Mouse (Mus musculus) kidney, adult 18-20 months (tissue): ENCODE measurements around the gene Cryl1.

Source experiments
- DNase-seq: peaks from one replicate; pipeline ENCODE4 v3.0.0; 2021

The Cryl1 gene

DNA sequence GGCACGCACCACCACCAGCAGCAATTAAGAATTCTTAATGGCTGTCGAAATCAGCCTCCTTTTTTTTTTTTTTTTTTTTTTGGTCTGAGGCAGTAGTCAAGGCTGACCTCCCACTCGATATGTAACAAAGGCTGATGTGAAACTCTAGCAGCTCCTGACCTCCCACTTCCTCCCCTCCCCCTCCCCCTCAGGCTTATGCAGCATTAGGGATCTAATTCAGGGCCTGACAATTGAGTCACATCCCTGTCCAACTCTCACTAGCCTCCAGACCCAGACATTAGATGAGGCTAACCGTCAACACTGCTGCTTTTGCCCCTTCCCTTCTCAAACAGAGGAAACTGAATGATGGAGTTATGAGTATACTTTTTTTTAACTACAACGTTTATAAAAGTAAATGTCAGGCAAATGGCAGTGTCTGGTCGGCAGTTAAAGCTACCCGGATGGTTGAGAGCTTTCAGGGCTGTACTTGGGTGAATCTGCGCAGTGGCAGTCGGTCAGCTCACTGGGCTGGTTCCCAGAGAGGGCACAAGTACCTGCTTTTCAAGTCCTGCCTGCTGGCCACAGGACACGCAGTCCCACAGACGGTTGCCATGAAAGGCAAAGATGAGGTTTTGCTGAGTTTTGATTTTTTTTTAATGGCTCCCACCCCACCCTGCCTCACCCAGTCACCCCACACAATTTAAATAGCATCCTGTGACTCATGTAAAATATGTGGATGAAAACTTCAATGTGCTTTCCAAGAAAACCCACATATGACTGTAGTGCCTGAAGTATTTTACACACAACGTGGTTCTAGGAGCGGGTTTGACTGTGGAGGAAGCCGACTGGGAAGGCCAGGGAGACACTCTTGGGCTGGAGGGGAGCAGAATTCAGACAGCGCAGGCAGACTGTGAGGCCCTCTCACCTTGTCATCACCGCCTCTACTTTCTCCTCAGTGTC lies 81.4 kb downstream of the Cryl1 start:
- no peak for DNase-seq

DNA sequence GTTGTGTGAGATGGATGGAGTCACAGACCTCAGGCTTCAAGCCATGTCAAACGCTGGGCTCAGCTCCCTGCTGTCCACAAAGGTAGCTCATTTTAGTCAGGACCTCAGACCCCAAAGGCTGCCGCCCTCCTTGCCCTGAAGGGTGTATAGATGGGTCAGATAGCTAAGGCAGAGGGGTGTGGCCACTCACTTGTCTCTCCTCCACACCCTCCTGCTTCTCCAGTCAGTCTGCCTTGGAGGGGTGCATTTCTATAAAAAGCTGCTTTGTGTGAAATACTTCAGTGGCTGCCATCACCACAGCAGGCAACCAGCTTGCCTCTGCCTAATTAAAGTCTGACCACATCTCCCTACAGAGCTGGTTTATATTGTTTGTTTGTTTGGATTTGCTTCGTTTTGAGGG lies 82.4 kb downstream of the Cryl1 start:
- DNase-seq, result no peak

DNA sequence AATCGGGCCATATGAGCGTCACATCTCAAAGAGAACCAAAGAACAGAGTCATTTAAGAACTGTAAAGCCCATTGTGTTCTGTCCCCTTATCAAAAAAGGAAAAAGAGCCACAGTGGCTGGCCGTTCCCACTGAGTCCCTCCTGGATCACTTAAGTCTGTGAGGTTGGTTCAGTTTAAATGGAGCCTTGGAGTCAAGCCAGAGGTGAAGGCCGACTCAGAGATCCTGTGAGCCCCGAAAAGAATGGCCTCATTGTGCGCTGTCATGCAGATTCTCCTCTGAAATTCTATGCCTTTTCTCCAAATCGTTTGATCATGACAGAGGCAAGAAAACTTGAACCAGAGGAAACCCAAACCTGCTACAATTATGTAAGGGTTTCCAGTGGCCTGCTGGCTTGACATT lies 82.8 kb downstream of the Cryl1 start:
- no peak for DNase-seq

DNA sequence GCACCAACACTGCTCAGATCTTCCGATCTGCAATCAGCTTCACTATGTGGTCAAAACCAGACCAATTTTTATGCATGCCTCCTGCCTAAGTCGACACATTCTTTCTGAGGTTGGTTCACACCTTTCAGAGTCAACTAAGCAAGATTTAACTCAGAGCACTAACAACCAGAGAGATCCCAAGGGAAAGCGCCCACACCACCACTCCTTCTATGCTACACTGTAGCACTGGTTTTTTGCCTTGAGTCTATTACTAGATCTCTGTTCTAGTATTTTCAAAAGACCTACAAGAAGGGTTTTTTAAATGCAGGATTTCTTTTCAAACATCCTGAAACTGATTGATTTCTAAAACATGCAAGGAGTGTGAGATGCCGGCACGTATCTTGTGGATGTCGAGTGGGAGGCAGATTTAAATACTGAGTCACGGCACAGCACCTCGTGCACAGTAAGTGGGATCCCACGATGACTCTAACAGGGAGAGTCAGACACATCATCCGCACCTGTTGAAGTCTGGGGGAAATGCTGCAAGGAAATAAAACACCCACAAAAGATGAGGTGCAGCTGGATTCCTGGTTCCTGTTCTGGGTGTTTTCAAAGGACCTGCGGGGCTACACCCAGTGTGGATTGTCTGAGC lies 96.6 kb downstream of the Cryl1 start:
- DNase-seq, result no peak

DNA sequence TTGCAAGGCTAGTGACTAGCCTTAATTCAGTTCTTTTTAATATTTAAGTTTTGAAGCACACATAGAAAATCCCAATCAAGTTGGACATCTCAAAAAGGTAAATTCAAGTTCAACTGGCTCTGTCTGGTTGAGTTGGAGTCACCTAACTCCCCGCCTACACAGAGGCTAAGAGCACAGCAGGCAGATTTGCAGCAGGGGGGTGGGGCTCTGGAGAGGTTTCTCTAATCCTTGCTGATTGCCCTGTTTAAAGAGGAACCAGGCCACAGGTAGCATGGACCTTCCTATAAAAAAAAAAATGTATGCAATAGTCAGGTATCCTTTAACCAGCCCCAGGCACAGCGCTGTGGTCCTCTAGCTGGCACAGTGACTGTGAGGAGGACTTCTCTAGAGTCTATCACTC lies 97.8 kb downstream of the Cryl1 start:
- DNase-seq, result no peak

DNA sequence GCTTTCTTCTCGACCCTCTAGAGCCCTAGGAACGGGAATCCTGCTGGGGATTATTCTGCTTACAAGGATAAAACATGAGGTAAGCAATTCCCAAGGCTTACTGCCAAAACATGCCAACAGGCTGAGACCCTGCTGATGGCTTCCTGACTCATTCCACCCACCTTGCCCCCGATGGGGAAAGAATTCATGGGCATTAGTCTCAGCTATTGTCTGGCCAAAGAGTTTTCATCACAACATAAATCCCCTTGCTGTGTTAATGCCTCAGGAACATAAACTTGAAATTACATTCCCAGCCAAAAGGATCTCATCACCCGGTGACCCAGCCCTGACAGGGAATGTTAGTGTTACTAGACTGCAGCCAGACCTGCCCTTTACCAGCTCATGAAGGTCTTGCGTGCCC lies 100.7 kb downstream of the Cryl1 start:
- DNase-seq, result no peak

DNA sequence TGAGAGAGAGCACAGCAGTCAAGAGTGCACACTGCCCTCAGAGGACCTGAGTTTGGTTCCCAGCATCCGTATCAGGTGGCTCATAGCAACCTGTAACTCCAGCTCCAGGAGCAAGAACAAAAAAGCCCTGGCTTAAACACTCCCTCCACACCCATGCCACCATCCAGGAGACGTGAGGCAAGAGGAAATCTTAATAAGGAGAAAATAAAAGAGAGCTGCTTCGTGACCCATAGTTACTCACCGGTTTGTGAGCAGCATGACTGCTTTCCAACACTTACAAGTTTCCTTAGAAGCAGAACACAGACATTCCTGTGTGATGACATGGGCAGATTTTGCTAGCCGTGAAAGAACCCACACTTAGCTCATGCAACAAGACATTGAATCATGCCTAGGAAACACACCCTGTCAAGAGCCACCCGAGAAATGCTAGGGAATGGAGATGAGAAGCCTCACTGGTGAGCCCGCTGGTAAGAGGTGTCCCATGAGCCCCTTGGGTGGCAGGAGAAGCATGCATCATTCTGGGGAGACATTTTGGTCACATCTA lies 106.9 kb downstream of the Cryl1 start:
- no peak for DNase-seq

DNA sequence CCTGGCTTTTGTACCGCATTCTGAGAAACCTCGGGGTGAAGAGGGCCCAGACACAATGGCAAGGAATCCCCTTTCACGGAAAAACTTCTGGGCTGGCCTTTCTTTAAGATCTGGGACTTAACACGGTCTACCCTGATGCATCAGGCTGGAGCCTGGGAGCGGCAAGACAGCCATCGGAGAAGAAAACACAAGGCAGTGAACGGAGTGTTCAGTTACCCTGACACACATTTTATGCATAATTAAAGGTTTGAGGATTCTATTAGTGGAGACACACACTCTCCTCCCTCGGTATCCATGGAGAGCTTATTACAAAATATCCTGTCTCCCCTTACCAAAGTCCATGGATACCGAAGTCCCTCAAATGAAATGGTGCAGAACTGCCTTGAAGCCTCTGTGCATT lies 109.2 kb downstream of the Cryl1 start:
- DNase-seq, result no peak

DNA sequence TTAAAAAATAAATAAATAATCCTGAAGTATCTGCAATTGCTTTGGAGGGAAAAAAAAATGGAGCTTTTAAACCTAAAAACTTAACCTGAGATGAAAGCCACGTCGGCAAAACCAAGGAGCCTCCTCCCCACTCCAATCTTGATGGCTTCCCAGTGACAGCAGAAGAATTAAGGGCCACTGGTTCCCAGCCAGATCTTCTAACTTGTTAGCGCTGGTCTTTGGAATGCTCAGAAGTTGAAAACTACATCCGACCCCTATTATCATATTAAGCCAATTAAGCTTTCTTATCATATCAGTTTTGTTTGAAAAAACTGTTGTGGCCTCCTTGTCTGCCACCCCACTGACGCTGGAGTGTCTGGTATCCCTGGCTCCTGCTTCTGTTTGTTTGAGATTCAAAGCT lies 114.5 kb downstream of the Cryl1 start:
- DNase-seq, result no peak

DNA sequence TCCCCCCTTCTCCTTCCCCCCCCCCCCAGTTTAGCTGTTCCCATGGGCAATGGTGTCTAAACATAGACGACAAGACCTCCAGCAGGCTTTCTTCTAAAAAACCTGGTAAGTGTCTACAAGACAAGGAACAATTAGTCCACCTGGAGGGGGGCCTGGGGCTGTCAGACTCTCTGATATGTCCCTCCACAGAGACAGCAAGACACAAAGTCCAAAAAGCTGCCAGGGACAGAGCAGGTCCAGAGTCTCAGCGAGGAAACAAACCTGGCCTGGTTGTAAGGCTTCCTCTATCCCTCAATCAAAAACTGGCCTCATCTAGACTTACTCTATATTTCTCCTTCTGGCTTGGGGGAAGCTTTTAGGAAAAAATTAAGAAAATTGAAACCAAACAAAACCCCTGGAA lies 115.7 kb downstream of the Cryl1 start:
- DNase-seq, result no peak

DNA sequence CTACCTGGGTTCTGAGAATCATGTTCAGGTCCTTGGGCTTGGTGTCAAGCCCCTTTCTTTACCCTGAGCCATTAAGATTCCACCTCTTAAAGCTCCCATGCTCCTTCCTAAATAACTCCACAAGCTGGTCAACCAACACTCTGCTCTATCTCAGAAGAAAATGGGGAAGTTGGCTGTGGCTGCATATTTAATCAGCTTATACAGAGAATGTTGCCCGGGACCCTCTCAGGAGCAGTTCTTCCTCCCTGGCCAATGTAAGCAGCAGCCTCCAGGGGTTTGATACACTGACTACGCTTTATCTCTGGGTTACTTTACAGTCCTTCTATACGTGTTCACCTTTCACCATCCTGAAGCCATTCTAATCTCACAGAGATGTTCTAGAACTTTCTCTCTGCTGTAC lies 117.5 kb downstream of the Cryl1 start:
- DNase-seq, result no peak

DNA sequence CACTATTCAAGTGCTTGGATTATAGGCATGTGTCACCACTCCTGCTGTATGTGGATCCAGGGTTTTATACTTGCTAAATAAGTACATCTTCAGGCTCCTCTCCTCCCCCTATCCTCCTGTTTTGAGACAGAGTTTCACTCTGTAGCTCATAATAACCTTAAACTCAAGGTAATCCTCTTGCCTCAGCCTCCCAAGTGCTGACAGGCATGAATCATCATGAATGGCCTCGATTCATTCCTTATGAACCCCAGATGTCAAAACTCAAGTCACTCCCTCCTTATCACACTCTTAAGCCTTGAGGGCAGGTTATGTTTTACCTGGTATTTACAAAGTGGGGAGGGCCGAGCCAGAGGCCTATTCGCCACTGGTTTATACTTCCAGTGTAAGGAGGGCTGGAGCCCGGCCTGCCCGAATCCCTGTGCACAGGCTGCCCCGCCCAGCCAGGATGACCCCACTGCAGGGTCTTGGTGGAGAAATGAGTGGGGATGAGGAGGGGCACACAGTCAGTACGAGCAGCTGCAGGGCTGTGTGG lies 121.8 kb downstream of the Cryl1 start:
- DNase-seq, result no peak

DNA sequence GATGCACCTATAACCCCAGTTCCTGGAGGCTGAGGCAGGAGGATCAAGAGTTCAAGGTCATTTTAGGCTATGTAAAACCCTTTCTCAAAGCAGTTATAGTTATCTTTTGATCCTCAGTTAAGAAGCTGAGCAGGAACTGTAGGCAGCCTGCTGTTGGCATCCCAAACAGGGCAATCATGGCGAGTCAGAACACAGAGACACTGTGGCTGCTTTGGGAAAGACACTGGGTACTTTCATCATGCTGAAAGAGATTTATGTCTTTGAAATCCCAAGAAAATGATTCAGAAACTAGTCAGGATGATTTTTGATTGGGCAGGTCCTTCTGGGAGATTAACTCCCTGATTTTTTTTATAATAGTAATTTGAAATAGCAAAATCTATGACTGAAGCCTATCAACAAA lies 126.0 kb downstream of the Cryl1 start:
- no peak for DNase-seq

DNA sequence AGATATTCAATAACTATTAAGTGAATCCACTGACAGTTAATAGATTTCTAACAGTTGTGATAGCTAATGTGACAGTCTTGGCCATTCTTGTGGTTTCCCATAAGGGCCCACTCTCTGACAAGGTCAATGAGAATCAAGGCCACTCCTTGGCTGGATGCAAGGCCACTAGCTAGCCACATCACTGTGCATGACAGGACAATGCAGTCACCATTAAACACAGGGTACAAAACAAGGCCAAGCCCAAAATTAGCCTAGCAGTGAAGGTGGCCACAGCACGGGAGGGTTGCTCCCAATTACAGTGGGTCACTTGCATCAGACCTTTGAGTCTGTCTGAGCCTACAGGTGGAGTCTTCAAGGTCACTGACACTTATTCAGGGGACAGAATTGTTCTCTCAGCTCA lies 126.5 kb downstream of the Cryl1 start:
- no peak for DNase-seq

DNA sequence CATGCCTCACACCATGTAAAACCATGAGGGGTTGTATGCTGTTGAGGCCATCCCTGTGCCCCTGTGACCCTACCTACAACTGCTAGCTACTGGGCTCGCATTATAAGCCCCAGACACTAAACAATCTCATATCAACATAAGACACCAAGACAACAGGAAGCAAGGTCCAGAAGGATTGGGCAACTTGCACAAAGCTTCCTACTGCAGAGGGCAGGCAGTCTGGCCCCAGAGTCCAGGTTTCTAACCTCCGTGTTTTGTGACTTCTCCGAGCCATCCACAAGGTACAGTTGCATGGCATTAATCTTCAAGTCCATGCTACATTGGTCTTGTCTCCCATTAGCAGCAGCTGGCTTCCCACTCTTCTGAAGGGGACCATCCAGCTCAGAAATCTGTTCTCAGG lies 129.4 kb downstream of the Cryl1 start:
- no peak for DNase-seq

DNA sequence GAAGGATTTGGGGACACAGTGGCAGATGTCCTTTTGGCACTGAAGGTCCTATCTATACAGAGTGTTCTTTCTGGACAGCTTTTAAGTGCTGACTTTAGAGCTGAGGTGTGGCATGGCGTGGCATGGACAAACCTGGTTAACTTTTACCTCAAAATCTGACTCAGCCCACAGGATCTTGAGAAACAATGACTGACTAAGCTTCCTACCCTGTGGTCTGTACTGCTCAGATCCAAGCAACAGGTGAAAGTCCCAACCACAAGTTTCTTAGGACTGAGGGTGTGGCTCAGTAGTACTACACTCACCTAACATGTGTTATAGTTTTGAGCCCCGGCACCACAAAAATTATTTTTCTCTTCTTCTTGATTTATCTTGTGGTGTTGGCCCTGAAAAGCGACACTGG lies 130.0 kb downstream of the Cryl1 start:
- DNase-seq, result no peak

DNA sequence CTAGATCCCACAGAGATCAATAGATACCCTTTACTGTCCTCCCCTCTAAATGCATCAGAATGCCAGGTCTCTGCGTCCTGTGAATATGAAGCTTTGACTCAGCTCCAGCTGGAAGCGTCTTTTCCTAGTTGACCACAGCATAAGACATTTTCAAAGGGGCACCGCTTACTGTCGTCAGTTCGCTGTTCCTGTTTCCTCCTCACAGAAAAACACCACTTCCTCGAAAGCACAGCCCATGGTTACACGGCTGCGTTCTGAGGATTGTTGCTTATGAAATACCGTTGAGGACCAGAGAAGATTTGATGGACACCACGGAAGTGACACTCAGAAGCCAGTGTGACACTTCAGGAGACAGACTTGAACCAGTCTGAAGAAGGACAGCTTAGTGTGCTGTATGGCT lies 134.4 kb downstream of the Cryl1 start:
- DNase-seq, result no peak

DNA sequence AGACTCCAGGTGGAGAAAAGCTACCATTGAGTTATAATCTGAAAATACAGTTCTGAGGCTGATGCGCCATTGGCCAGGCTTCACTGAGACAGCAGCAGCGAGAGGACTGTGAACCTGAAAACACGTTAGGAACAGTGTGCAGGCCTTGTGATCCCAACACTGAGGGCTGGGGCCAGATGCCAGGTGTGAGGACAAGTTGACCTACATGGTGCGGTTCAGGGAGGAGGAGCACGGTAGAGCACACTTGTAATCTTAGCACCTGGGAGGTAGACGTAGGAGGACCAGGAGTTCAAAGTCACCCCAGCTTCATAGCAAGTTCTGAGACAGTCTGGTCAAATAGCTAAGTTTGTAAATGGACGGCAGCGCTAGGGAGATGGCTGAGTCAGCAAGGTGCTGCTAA lies 139.0 kb downstream of the Cryl1 start:
- no peak for DNase-seq

DNA sequence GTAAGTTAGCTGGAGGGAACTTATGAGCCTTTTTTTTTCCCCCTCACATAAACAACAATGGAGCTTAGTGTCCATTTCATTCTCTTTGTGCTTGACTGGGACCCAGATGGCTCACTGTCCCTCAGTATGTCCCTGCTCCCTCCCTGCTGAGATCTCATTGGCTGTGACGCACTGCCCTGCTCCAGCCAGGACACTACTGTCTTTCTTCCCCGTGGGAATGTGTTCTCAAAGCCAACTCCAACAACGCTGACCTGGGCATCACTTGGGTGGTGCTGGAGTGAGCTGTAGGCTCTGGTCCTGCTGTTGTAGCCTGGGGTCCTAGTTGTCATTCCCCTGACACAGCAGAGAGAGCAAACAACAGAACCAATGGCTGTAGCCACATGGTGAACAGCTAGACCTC lies 149.7 kb downstream of the Cryl1 start:
- no peak for DNase-seq

DNA sequence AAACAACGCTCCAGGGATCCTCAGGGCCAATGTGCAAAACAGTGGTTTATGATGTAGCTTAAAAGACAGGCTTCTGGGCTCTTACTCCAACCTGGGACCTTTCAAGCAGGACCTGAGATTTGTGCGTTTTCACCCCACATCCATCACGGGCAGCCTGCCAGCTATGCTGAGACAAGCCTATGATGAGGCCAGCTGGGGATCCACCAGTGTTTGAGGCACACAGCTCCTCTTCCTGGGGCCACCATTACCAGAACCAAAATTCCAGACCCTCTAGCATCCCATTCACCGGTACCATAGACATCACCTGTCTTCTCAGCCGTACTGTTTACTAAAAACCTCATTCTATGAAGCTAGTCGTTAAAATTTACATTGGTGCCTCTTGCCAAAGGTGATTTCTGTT lies 151.8 kb downstream of the Cryl1 start:
- DNase-seq, result no peak

DNA sequence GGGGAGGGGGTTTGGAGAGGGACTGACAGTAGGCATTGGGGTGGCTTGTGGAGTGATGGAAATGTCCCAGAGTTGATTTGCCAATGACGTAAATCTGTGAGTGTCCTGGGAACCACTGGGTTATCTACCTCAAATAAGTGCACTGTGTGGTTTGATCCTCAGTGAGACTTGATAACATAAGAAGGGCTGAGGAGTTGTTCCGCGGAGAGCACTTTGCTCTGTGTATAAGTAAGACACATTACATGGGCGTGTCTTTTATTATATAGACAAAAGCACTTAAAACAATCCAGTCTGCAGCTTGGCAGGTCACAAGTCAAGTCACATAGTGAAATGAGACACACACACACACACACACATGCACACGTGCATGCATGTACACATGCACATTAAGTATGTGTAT lies 155.4 kb downstream of the Cryl1 start:
- no peak for DNase-seq

DNA sequence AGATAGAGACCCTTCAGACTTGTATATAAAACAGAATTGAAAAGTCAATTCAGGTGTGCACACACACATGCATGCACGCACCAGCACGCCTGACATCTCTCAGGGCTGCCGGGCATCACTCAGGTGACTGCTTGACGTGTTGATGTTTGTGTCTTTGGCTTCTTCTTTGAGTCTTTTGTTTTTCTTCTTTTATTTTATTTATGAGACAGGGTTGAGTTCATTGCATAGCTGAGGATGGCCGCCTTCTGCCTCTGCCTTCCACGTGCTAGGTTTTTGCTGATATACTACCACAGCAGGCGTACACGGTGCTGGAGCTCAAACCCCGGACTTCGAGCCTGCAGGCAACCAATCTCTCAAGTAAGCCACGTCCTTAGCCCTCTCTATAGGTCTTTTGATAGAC lies 163.1 kb downstream of the Cryl1 start:
- no peak for DNase-seq

DNA sequence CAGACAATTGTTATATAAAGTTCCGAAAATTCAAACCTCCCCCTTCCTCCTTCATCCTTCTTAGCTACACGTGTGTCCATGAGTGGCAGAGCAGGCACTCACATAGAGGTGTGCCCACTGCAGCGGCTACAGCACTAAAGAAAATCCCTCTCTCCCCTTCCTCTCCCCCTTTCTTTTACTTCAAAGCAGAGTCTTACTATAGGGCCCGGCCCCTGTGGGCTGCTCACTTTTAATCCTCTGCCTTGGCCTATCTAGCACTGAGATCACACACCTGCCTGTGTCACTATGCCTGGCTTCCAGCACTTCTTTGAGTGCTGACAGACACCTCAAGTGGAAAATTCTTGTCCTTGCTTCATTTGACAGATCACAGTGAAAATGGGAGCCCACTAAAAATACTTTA lies 163.6 kb downstream of the Cryl1 start:
- no peak for DNase-seq
